Mouse (Mus musculus) hindbrain, postnatal 0 days (tissue): ENCODE measurements around the gene Dennd4c. TPM values are rescaled to one million over a fixed set of nuclear protein-coding genes. Genes with fewer than 3 reads are reported as not detected.
A peak's percentile ranks its signal among the peaks of the same experiment; 100 is the strongest.

ENCODE experiments used
- ATAC-seq: fragments of 200-750 bp; cut with Nextera tagmentation; 2 replicates; pipeline ENCODE4 v1.8.0; 2017; ENCODE audit warnings: mild to moderate bottlenecking, moderate TSS enrichment, moderate library complexity
- DNase-seq: peaks from one replicate; pipeline ENCODE4 v3.0.0-alpha.2; 2015; ENCODE audit warnings: low spot score
- H3K27ac ChIP-seq: fragments of 300-500 bp; sonication (generic); 2 replicates; pipeline ENCODE4 v1.5.1; 2014; ENCODE audit warnings: mild to moderate bottlenecking
- H3K27me3 ChIP-seq: fragments of 300-500 bp; sonication (generic); 2 replicates; pipeline ENCODE4 v1.6.1; 2014; ENCODE audit warnings: low read length, mixed read lengths; ENCODE audit not compliant: insufficient read depth
- H3K36me3 ChIP-seq: fragments of 300-500 bp; sonication (generic); 2 replicates; pipeline ENCODE4 v1.6.1; 2014; ENCODE audit warnings: low read length, mixed read lengths; ENCODE audit not compliant: insufficient read depth
- H3K4me1 ChIP-seq: fragments of 300-500 bp; sonication (generic); 2 replicates; pipeline ENCODE4 v1.6.1; 2014; ENCODE audit warnings: antibody characterized with exemption, low read length, mixed read lengths; ENCODE audit not compliant: insufficient read depth
- H3K4me2 ChIP-seq: fragments of 300-500 bp; sonication (generic); 2 replicates; pipeline ENCODE4 v1.6.1; 2014; ENCODE audit warnings: low read depth, mild to moderate bottlenecking, low read length, moderate library complexity, mixed read lengths
- H3K4me3 ChIP-seq: fragments of 300-500 bp; sonication (generic); 2 replicates; pipeline ENCODE4 v1.5.1; 2014; ENCODE audit warnings: low read length
- H3K9ac ChIP-seq: fragments of 300-500 bp; sonication (generic); replicated peaks from 2 replicates; pipeline ENCODE4 v1.6.1; 2014; ENCODE audit warnings: mild to moderate bottlenecking, low read length, moderate library complexity, mixed read lengths
- H3K9me3 ChIP-seq: fragments of 300-500 bp; sonication (generic); 2 replicates; pipeline ENCODE4 v1.6.1; 2016; ENCODE audit warnings: low read length, mixed read lengths
- CTCF ChIP-seq: IDR thresholded peaks from 2 replicates; pipeline ENCODE4 v1.5.1; 2016; ENCODE audit warnings: antibody characterized with exemption, control low read depth, low read depth
- whole genome bisulfite sequencing: fragments of 180-500 bp; shearing (Covaris S2); extraction: QIAGEN DNeasy Blood & Tissue Kit; methylation state at CpG from one replicate; pipeline ENCODE4 v1.1.7; 2014; 5-methylcytosine and 5-hydroxymethylcytosine counted together
- polyA plus RNA-seq: library from polyadenylated mRNA; unstranded; fragments of >200 nt; fragmentation: Nextera tagmentation; extraction: Ambion mirVana; gene quantifications from 2 replicates; pipeline ENCODE4 v1.2.1, GENCODE M21; 2015
- total RNA-seq: library from RNA; depleted of rRNA; stranded (reverse); fragments of >200 nt; gene quantifications from 2 replicates; pipeline ENCODE4 v1.2.3, GENCODE M21; 2014

The Dennd4c gene
- total and polyA plus RNA-seq, 2 experiments from 2014 or later, result 3.2 to 14.3 TPM

- H3K36me3 ChIP-seq, result peaks cover 18% of the 10 kb centered on the region
- H3K4me2 ChIP-seq, result no peak overlapping the region
- H3K27ac ChIP-seq, result no peak overlapping the region
- H3K9ac ChIP-seq, result no peak overlapping the region
- no peaks in the 10 kb centered on the region for H3K27me3 ChIP-seq
- 91% methylated on average over 3 of the region's 3 CpGs for WGBS
- no peaks in the 10 kb centered on the region for H3K4me1 ChIP-seq
- H3K4me3 ChIP-seq, result no peak overlapping the region
- TF ChIP-seq CTCF, result no peak
- H3K9me3 ChIP-seq, result no peaks in the 10 kb centered on the region
- ATAC-seq (no peak), DNase-seq (no peak)
Measured at GRCm38 (mm10) chr4:86845384-86845783, 97.0 kb downstream of the Dennd4c start.

DNA sequence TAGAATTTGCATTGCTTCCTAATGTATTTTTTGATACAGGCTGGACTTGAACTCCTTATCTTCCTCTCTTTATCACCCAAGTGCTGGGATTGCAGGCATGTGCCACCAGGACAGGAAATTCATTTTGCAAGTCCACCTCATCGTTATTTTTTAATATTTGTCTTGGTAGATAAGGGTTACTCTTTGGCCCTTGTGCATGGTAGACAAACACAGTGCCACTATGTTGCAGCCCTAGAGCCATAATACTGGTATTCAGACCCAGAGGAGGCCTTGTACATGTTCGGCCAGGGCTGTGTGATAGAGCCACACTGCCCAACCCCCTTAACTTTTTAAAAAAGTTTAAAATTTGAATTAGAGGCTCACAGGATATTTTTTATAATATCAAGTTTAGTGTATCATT lies 98.9 kb downstream of the Dennd4c start:
- TF ChIP-seq CTCF, result no peak
- no peaks in the 10 kb centered on the region for H3K27me3 ChIP-seq
- DNase-seq (no peak), ATAC-seq (no peak)
- no peaks in the 10 kb centered on the region for H3K9me3 ChIP-seq
- 92% methylated on average over 2 of the region's 2 CpGs for WGBS
- no peak overlapping the region for H3K4me2 ChIP-seq
- no peak overlapping the region for H3K27ac ChIP-seq
- no peak overlapping the region for H3K4me3 ChIP-seq
- H3K9ac ChIP-seq, result no peak overlapping the region
- H3K4me1 ChIP-seq, result no peaks in the 10 kb centered on the region
- H3K36me3 ChIP-seq, result peaks cover 16% of the 10 kb centered on the region

DNA sequence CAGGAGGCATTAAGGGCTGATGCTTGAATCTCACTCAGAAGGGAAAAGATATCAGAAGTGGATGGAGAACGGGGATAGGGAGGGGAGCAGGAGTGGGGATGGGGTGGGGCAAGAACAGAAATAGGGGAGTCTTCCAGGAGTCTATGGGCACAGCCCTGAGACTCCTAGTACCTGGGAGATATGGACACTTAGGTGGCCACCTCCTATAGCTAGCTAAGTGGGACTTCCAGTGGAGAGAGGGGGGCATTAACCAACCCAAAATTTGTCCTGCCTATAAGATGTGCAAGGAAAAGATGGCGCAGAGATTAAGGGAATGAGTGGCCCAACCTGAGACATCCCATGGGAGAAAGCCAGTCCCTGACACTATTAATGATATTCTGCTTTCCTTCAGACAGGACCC lies 103.0 kb downstream of the Dennd4c start:
- DNase-seq, result no peak
- ATAC-seq, result peak; percentile 53
- 88% methylated on average over 2 of the region's 2 CpGs for WGBS
- Histone ChIP-seq H3K27ac (no peak overlapping the region), H3K27me3 (no peaks in the 10 kb centered on the region), H3K4me1 (no peaks in the 10 kb centered on the region), H3K36me3 (peaks cover 21% of the 10 kb centered on the region; the same call in 1 of the 2 replicates), H3K9ac (no peak overlapping the region), H3K4me3 (no peak overlapping the region), H3K4me2 (no peak overlapping the region), H3K9me3 (no peaks in the 10 kb centered on the region)
- no peak for TF ChIP-seq CTCF

DNA sequence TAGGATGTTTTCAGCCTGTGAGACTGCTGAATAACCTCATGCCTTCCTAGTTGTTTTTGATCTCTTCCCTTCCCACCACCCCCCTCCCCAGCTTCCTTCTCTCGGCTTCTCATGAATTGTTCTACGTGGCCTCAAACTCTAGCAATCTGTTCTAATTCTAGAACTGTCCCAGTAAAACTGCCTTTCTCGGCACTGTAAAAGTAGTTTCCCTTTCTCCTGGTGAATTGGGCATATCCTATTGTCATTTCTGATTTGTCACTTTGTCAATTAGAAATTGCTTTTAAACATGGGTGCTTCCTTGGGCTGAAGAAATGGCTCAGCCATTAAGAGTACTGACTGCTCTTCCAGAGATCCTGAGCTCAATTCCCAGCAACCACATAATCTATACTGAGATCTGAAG lies 103.7 kb downstream of the Dennd4c start:
- H3K9ac ChIP-seq, result no peak overlapping the region
- H3K27me3 ChIP-seq, result no peaks in the 10 kb centered on the region
- 78% methylated on average over 3 of the region's 3 CpGs for WGBS
- no peak for ATAC-seq
- TF ChIP-seq CTCF, result no peak
- DNase-seq, result no peak
- H3K36me3 ChIP-seq, result peaks cover 21% of the 10 kb centered on the region; the same call in 1 of the 2 replicates
- H3K27ac ChIP-seq, result no peak overlapping the region
- H3K4me3 ChIP-seq, result no peak overlapping the region
- H3K4me2 ChIP-seq, result no peak overlapping the region
- no peaks in the 10 kb centered on the region for H3K9me3 ChIP-seq
- no peaks in the 10 kb centered on the region for H3K4me1 ChIP-seq

GRCm38 (mm10) chr4:86852813-86853590 lies 104.6 kb downstream of the Dennd4c start:
- Histone ChIP-seq H3K4me3 (no peak overlapping the region), H3K9me3 (no peaks in the 10 kb centered on the region), H3K36me3 (peaks cover 21% of the 10 kb centered on the region; the same call in 1 of the 2 replicates), H3K27me3 (no peaks in the 10 kb centered on the region), H3K4me2 (no peak overlapping the region), H3K27ac (no peak overlapping the region), H3K9ac (no peak overlapping the region), H3K4me1 (no peaks in the 10 kb centered on the region)
- no peak for DNase-seq
- WGBS, result 88% methylated on average over 4 of the region's 4 CpGs
- TF ChIP-seq CTCF, result no peak
- no peak for ATAC-seq

- H3K4me3 ChIP-seq, result peak overlapping the region; percentile 87
- peaks cover 21% of the 10 kb centered on the region; the same call in 1 of the 2 replicates for H3K36me3 ChIP-seq
- WGBS, result 1% methylated on average over 50 of the region's 50 CpGs
- H3K9me3 ChIP-seq, result no peaks in the 10 kb centered on the region
- H3K27me3 ChIP-seq, result no peaks in the 10 kb centered on the region
- H3K4me1 ChIP-seq, result no peaks in the 10 kb centered on the region
- H3K27ac ChIP-seq, result peak overlapping the region; percentile 97
- ATAC-seq (no peak), DNase-seq (no peak)
- no peak for TF ChIP-seq CTCF
- H3K9ac ChIP-seq, result peak overlapping the region; percentile 97
- peak overlapping the region; percentile 70 for H3K4me2 ChIP-seq
Measured at GRCm38 (mm10) chr4:86856304-86857112, 108.2 kb downstream of the Dennd4c start.
